ENCODE assay signal across 10 mouse cellular contexts in the genomic region with DNA sequence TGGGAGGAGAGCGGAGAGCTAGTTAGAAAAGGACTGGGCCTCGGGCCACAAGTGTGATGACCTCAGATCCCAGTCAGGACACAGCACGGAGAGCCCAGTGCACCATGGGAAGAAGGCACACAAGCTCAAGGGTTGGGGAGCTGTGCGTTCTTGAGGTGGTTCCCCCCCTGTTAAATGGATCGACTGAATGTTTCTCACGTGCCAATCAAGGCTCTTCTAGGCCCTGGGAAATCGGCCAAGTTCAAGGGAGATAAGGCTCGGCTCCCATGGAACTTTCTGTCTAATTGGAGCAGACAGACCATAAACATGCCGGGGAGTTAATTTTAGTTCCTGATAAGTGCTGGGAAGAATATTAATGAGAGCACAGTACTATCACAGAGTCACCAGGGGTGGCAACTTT. TPM values are rescaled to one million over a fixed set of nuclear protein-coding genes. Genes with fewer than 3 reads are reported as not detected.
DNase-seq lines count a peak whose midpoint lies in the region.
"Had no signal": no experiment of that assay in that cellular context is flagged by ENCODE, and none has a peak within 500 bp of the region (broad histone marks: within the 10 kb centered on the region; RNA-seq: fewer than 3 reads in every experiment).

No protein-coding gene starts in this region.

- peak; percentile 38 for DNase-seq in urinary bladder, postnatal 14 days (ENCODE audit: low spot score)
- no peak for DNase-seq in urinary bladder, postnatal 4 days (ENCODE audit: low spot score in 2 of 2)
- DNase-seq in heart, postnatal 14 days = peak; percentile 68 to 83
- DNase-seq in kidney, postnatal 4 days = peak; percentile 59 to 71
- peak; percentile 80 for DNase-seq in testis, postnatal 14 days (ENCODE audit: low spot score)
- DNase-seq in layer of hippocampus, adult 9-10 months (ENCODE audit: low spot score) = no peak
- no peak for DNase-seq in cerebellum, adult 8-10 months
- no peak for DNase-seq in frontal cortex, postnatal 14 days (ENCODE audit: low spot score in 2 of 2)
- DNase-seq: cerebellum, adult 9-10 months; forebrain, postnatal 0 days had no signal

- intact Hi-C loops in heart, postnatal 14 days (cut with DNase I) = no loop called here

RNA-seq across cellular contexts. Expression of a gene that starts 8.0 kb away (rescaled TPM):
- total RNA-seq in heart, postnatal 14 days (2021) = not detected

Comparison
In these comparisons a context has a peak if more than half of its experiments do, and no peak if none do; other contexts are left out.
1. DNase-seq: peak in urinary bladder, postnatal 14 days (single experiment), heart, postnatal 14 days (2 of 2), kidney, postnatal 4 days (2 of 2) and testis, postnatal 14 days (single experiment); none in urinary bladder, postnatal 4 days (0 of 2), layer of hippocampus, adult 9-10 months (single experiment), cerebellum, adult 8-10 months (single experiment) and frontal cortex, postnatal 14 days (0 of 2).